13 mouse cellular contexts compared by ENCODE assay signal in the genomic region with DNA sequence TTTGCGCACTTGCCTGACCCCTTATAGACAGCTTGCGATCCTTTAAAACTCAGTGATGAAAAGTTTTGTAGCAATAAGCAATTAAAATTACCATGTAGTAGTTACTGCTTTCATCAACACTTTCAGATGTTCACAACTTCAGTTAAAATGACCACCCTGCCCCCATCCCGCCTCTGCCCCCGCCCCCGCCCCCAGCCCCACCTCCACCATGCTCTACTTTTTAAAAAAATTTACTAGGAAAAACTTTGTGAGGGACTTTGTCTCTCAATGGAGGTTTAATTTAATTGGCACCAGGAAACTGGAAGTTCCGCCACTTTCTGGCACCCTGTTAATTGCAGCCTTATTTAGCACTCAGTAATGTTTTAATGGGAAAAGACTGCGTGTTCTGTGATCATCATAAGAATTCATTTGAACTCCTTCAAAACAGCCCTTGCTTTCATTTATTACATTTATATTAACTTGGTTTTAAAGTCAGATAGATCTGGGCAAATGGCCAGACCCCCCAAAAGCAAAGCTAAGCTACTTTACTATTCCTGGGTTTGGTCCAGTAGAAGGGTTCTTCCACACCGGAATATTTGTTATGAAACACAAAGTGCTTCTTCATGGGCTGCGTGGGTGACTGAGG.
DNase-seq lines count a peak whose midpoint lies in the region; ATAC-seq and TF ChIP-seq lines count a peak whose summit lies in the region.
"Had no signal": no experiment of that assay in that cellular context is flagged by ENCODE, and none has a peak within 500 bp of the region (broad histone marks: within the 10 kb centered on the region; RNA-seq: fewer than 3 reads in every experiment).

No protein-coding gene starts in this region.

- no peak overlapping the region for H3K4me3 ChIP-seq in embryonic facial prominence, embryonic 14.5 days (ENCODE audit: low read depth, low read length)
- H3K4me3 ChIP-seq in embryonic facial prominence, embryonic 10.5 days = no peak overlapping the region
- no peak overlapping the region for H3K4me3 ChIP-seq in lung, embryonic 14.5 days (ENCODE audit: low read depth, low read length)
- H3K4me3 ChIP-seq in lung, postnatal 0 days (ENCODE audit: low read depth, low read length) = no peak overlapping the region
- no peak overlapping the region for H3K4me3 ChIP-seq in kidney, postnatal 0 days (replicated peaks; ENCODE audit: low read depth, low read length)
- H3K4me3 ChIP-seq in limb, embryonic 10.5 days = peak overlapping the region; percentile 28
- H3K4me3 ChIP-seq: midbrain, embryonic 15.5 days had no signal

- H3K9me3 ChIP-seq in embryonic facial prominence, embryonic 14.5 days (ENCODE audit: control insufficient read depth, low read length) = no peaks in the 10 kb centered on the region
- H3K9me3 ChIP-seq in embryonic facial prominence, embryonic 10.5 days = no peaks in the 10 kb centered on the region
- no peaks in the 10 kb centered on the region for H3K9me3 ChIP-seq in lung, embryonic 14.5 days (ENCODE audit: low read depth, low read length)
- H3K9me3 ChIP-seq in lung, postnatal 0 days (ENCODE audit: low read length) = no peaks in the 10 kb centered on the region
- H3K9me3 ChIP-seq in kidney, postnatal 0 days (replicated peaks; ENCODE audit: low read length) = no peaks in the 10 kb centered on the region
- H3K9me3 ChIP-seq in limb, embryonic 10.5 days (replicated peaks) = no peaks in the 10 kb centered on the region
- H3K9me3 ChIP-seq: midbrain, embryonic 15.5 days had no signal

- ATAC-seq in embryonic facial prominence, embryonic 14.5 days (ENCODE audit: low read depth) = no peak
- peak; percentile 15; the same call in 1 of the 2 replicates for ATAC-seq in lung, embryonic 14.5 days (ENCODE audit: insufficient read depth)
- no peak for ATAC-seq in lung, postnatal 0 days
- ATAC-seq in kidney, postnatal 0 days (replicated peaks; ENCODE audit: low FRiP score, low read depth) = no peak
- ATAC-seq: activated CD4-positive, CD25-positive, alpha-beta regulatory T cell, adult 4 months; inflammation-experienced regulatory T-cells, adult 6 months; midbrain, embryonic 15.5 days had no signal

- H3K27me3 ChIP-seq in embryonic facial prominence, embryonic 14.5 days (replicated peaks; ENCODE audit: control insufficient read depth, insufficient read depth, low read length) = no peaks in the 10 kb centered on the region
- no peaks in the 10 kb centered on the region for H3K27me3 ChIP-seq in embryonic facial prominence, embryonic 10.5 days (replicated peaks; ENCODE audit: low read depth, poor library complexity, severe bottlenecking)
- no peaks in the 10 kb centered on the region for H3K27me3 ChIP-seq in lung, embryonic 14.5 days (ENCODE audit: insufficient read depth, low read length)
- H3K27me3 ChIP-seq in lung, postnatal 0 days (replicated peaks; ENCODE audit: insufficient read depth, low read length) = no peaks in the 10 kb centered on the region
- H3K27me3 ChIP-seq in kidney, postnatal 0 days (ENCODE audit: insufficient read depth, low read length) = no peaks in the 10 kb centered on the region
- H3K27me3 ChIP-seq in limb, embryonic 10.5 days (ENCODE audit: low read depth, poor library complexity, severe bottlenecking) = no peaks in the 10 kb centered on the region
- H3K27me3 ChIP-seq: midbrain, embryonic 15.5 days had no signal

- no peak overlapping the region for H3K9ac ChIP-seq in embryonic facial prominence, embryonic 14.5 days (ENCODE audit: low read depth, low read length)
- H3K9ac ChIP-seq in lung, embryonic 14.5 days = no peak overlapping the region
- no peak overlapping the region for H3K9ac ChIP-seq in lung, postnatal 0 days (replicated peaks; ENCODE audit: low read depth)
- no peak overlapping the region for H3K9ac ChIP-seq in kidney, postnatal 0 days (ENCODE audit: low read depth, low read length)
- H3K9ac ChIP-seq: midbrain, embryonic 15.5 days had no signal

- no peak for TF ChIP-seq CTCF in lung, embryonic 14.5 days (IDR thresholded peaks at IDR 0.05; ENCODE audit: low read depth)
- TF ChIP-seq CTCF in lung, postnatal 0 days (IDR thresholded peaks at IDR 0.05) = no peak
- TF ChIP-seq CTCF in kidney, postnatal 0 days (IDR thresholded peaks at IDR 0.05; ENCODE audit: low read depth) = no peak

- DNase-seq in embryonic facial prominence, embryonic 14.5 days (ENCODE audit: low spot score) = peak; percentile 71
- DNase-seq in embryonic facial prominence, embryonic 10.5 days (ENCODE audit: low spot score) = no peak
- peak; percentile 81 for DNase-seq in lung, embryonic 14.5 days
- DNase-seq in lung, postnatal 0 days (ENCODE audit: low spot score) = no peak
- peak; percentile 59 for DNase-seq in kidney, postnatal 0 days (ENCODE audit: low spot score)
- DNase-seq in limb, embryonic 10.5 days (ENCODE audit: low spot score) = no peak
- DNase-seq in heart, adult 9 months (ENCODE audit: low spot score in 2 of 2) = no peak
- no peak for DNase-seq in testis, postnatal 14 days (ENCODE audit: low spot score)
- DNase-seq: gastrocnemius, postnatal 36 days; lung, postnatal 10 days had no signal

- H3K27ac ChIP-seq in embryonic facial prominence, embryonic 14.5 days (replicated peaks; ENCODE audit: low read depth, low read length) = no peak overlapping the region
- no peak overlapping the region for H3K27ac ChIP-seq in embryonic facial prominence, embryonic 10.5 days (replicated peaks)
- no peak overlapping the region for H3K27ac ChIP-seq in lung, embryonic 14.5 days (ENCODE audit: low read depth)
- H3K27ac ChIP-seq in lung, postnatal 0 days (ENCODE audit: low read length) = no peak overlapping the region
- H3K27ac ChIP-seq in kidney, postnatal 0 days = no peak overlapping the region
- peak overlapping the region; percentile 75; the same call in 1 of the 2 replicates for H3K27ac ChIP-seq in limb, embryonic 10.5 days
- H3K27ac ChIP-seq: midbrain, embryonic 15.5 days had no signal

- no peaks in the 10 kb centered on the region for H3K36me3 ChIP-seq in embryonic facial prominence, embryonic 14.5 days (ENCODE audit: control insufficient read depth, insufficient read depth, low read length)
- no peaks in the 10 kb centered on the region for H3K36me3 ChIP-seq in embryonic facial prominence, embryonic 10.5 days (replicated peaks)
- H3K36me3 ChIP-seq in lung, embryonic 14.5 days (ENCODE audit: insufficient read depth) = no peaks in the 10 kb centered on the region
- no peaks in the 10 kb centered on the region for H3K36me3 ChIP-seq in lung, postnatal 0 days (ENCODE audit: insufficient read depth, low read length)
- no peaks in the 10 kb centered on the region for H3K36me3 ChIP-seq in kidney, postnatal 0 days (ENCODE audit: insufficient read depth, low read length)
- H3K36me3 ChIP-seq in limb, embryonic 10.5 days = peaks cover 3% of the 10 kb centered on the region; the same call in 1 of the 2 replicates
- H3K36me3 ChIP-seq: midbrain, embryonic 15.5 days had no signal

- H3K4me2 ChIP-seq in embryonic facial prominence, embryonic 14.5 days (ENCODE audit: low read depth, low read length) = no peak overlapping the region
- no peak overlapping the region for H3K4me2 ChIP-seq in lung, embryonic 14.5 days
- no peak overlapping the region for H3K4me2 ChIP-seq in lung, postnatal 0 days (replicated peaks; ENCODE audit: low read depth, low read length)
- H3K4me2 ChIP-seq in kidney, postnatal 0 days (ENCODE audit: low read length) = 0 out of 2 replicates have a peak overlapping the region, but pooled peaks have one; percentile 10
- H3K4me2 ChIP-seq: midbrain, embryonic 15.5 days had no signal

- H3K4me1 ChIP-seq in embryonic facial prominence, embryonic 14.5 days (ENCODE audit: control insufficient read depth, insufficient read depth, low read length) = no peaks in the 10 kb centered on the region; the same call in 1 of the 2 replicates
- peaks cover 8% of the 10 kb centered on the region; the same call in 1 of the 2 replicates for H3K4me1 ChIP-seq in embryonic facial prominence, embryonic 10.5 days
- no peaks in the 10 kb centered on the region for H3K4me1 ChIP-seq in lung, embryonic 14.5 days (ENCODE audit: insufficient read depth)
- no peaks in the 10 kb centered on the region; the same call in 1 of the 2 replicates for H3K4me1 ChIP-seq in lung, postnatal 0 days (ENCODE audit: insufficient read depth, low read depth, low read length)
- peaks cover 1% of the 10 kb centered on the region; the same call in 1 of the 2 replicates for H3K4me1 ChIP-seq in kidney, postnatal 0 days (replicated peaks; ENCODE audit: insufficient read depth, low read length)
- H3K4me1 ChIP-seq in limb, embryonic 10.5 days = peaks cover 33% of the 10 kb centered on the region
- H3K4me1 ChIP-seq: midbrain, embryonic 15.5 days had no signal

- 60% methylated on average over 9 of the region's 9 CpGs for WGBS in embryonic facial prominence, embryonic 14.5 days
- 80% methylated on average over 9 of the region's 9 CpGs for WGBS in embryonic facial prominence, embryonic 10.5 days
- 56% methylated on average over 9 of the region's 9 CpGs for WGBS in lung, embryonic 14.5 days
- WGBS in lung, postnatal 0 days = 66% methylated on average over 9 of the region's 9 CpGs
- WGBS in kidney, postnatal 0 days = 50% methylated on average over 9 of the region's 9 CpGs
- WGBS in limb, embryonic 10.5 days = 52% methylated on average over 9 of the region's 9 CpGs

- TF ChIP-seq EP300 in lung, postnatal 0 days (IDR thresholded peaks at IDR 0.05) = no peak

Comparison
In these comparisons a context has a peak if more than half of its experiments do, and no peak if none do; other contexts are left out.
1. DNase-seq: peak in embryonic facial prominence, embryonic 14.5 days (single experiment), lung, embryonic 14.5 days (single experiment) and kidney, postnatal 0 days (single experiment); none in embryonic facial prominence, embryonic 10.5 days (single experiment), lung, postnatal 0 days (single experiment), limb, embryonic 10.5 days (single experiment), heart, adult 9 months (0 of 2) and testis, postnatal 14 days (single experiment).